Mouse (Mus musculus) stomach, embryonic 16.5 days (tissue): Measurements from ENCODE around the gene Rtn4. TPM values are rescaled to one million over a fixed set of nuclear protein-coding genes. Genes with fewer than 3 reads are reported as not detected.
A peak's percentile ranks its signal among the peaks of the same experiment; 100 is the strongest.

Experiments
- ATAC-seq: fragments of 200-750 bp; cut with Nextera tagmentation; 2 replicates; pipeline ENCODE4 v1.8.0; 2017; ENCODE audit warnings: moderate number of reproducible peaks, moderate TSS enrichment; ENCODE audit not compliant: insufficient read depth, low FRiP score
- H3K27ac ChIP-seq: fragments of 300-500 bp; sonication (generic); 2 replicates; pipeline ENCODE4 v1.5.1; 2014; ENCODE audit warnings: low read length
- H3K27me3 ChIP-seq: fragments of 300-500 bp; sonication (generic); 2 replicates; pipeline ENCODE4 v1.6.1; 2014; ENCODE audit warnings: low read length, control low read depth, mixed read lengths; ENCODE audit not compliant: control insufficient read depth, insufficient read depth
- H3K36me3 ChIP-seq: fragments of 300-500 bp; sonication (generic); 2 replicates; pipeline ENCODE4 v1.6.1; 2014; ENCODE audit warnings: low read length; ENCODE audit not compliant: control insufficient read depth, insufficient read depth
- H3K4me1 ChIP-seq: fragments of 300-500 bp; sonication (generic); 2 replicates; pipeline ENCODE4 v1.6.1; 2014; ENCODE audit warnings: low read length, control low read depth, mixed read lengths; ENCODE audit not compliant: control insufficient read depth, insufficient read depth
- H3K4me2 ChIP-seq: fragments of 300-500 bp; sonication (generic); 2 replicates; pipeline ENCODE4 v1.6.1; 2014; ENCODE audit warnings: low read depth, low read length, mixed read lengths
- H3K4me3 ChIP-seq: fragments of 300-500 bp; sonication (generic); replicated peaks from 2 replicates; pipeline ENCODE4 v1.5.1; 2014; ENCODE audit warnings: mild to moderate bottlenecking, low read length
- H3K9ac ChIP-seq: fragments of 300-500 bp; sonication (generic); 2 replicates; pipeline ENCODE4 v1.6.1; 2014; ENCODE audit warnings: low read length
- H3K9me3 ChIP-seq: fragments of 300-500 bp; sonication (generic); replicated peaks from 2 replicates; pipeline ENCODE4 v1.6.1; 2016; ENCODE audit warnings: low read length, control low read depth; ENCODE audit not compliant: control insufficient read depth
- WGBS: fragments of 180-500 bp; shearing (Covaris S2); extraction: QIAGEN DNeasy Blood & Tissue Kit; methylation state at CpG from one replicate; pipeline ENCODE4 v1.1.7; 2014; 5-methylcytosine and 5-hydroxymethylcytosine counted together
- polyA plus RNA-seq: library from polyadenylated mRNA; unstranded; fragments of >200 nt; fragmentation: Nextera tagmentation; extraction: Ambion mirVana; gene quantifications from 2 replicates; pipeline ENCODE4 v1.2.1, GENCODE M21; 2015

Rtn4 gene
- polyA plus RNA-seq, 1 experiment from 2014 or later = 51.7 TPM

- no peak overlapping the region for H3K9ac ChIP-seq
- no peaks in the 10 kb centered on the region for H3K27me3 ChIP-seq
- H3K27ac ChIP-seq = no peak overlapping the region
- H3K9me3 ChIP-seq = no peaks in the 10 kb centered on the region
- no peaks in the 10 kb centered on the region for H3K36me3 ChIP-seq
- WGBS = 89% methylated on average over 4 of the region's 4 CpGs
- no peak overlapping the region for H3K4me3 ChIP-seq
- H3K4me2 ChIP-seq = no peak overlapping the region
- ATAC-seq = no peak
- H3K4me1 ChIP-seq = no peaks in the 10 kb centered on the region
These were observed 16.0 kb upstream of the Rtn4 start for GRCm38 (mm10) chr11:29676718-29677117.

- H3K4me2 ChIP-seq = no peak overlapping the region
- no peak overlapping the region for H3K27ac ChIP-seq
- no peak overlapping the region for H3K4me3 ChIP-seq
- 77% methylated on average over 3 of the region's 3 CpGs for WGBS
- no peaks in the 10 kb centered on the region for H3K36me3 ChIP-seq
- H3K9me3 ChIP-seq = no peaks in the 10 kb centered on the region
- ATAC-seq = no peak
- H3K9ac ChIP-seq = no peak overlapping the region
- H3K4me1 ChIP-seq = no peaks in the 10 kb centered on the region
- no peaks in the 10 kb centered on the region for H3K27me3 ChIP-seq
These were observed 12.8 kb upstream of the Rtn4 start for GRCm38 (mm10) chr11:29679942-29680341.

- Histone ChIP-seq H3K27ac (no peak overlapping the region), H3K4me1 (no peaks in the 10 kb centered on the region), H3K4me3 (no peak overlapping the region), H3K9ac (no peak overlapping the region), H3K9me3 (no peaks in the 10 kb centered on the region), H3K36me3 (no peaks in the 10 kb centered on the region), H3K27me3 (no peaks in the 10 kb centered on the region), H3K4me2 (no peak overlapping the region)
- WGBS = 73% methylated on average over 3 of the region's 3 CpGs
- no peak for ATAC-seq
These were observed 12.0 kb upstream of the Rtn4 start for GRCm38 (mm10) chr11:29680771-29681170.

GRCm38 (mm10) chr11:29684272-29684671 is 8.5 kb upstream of the Rtn4 start:
- Histone ChIP-seq H3K27me3 (no peaks in the 10 kb centered on the region), H3K4me3 (no peak overlapping the region), H3K9ac (no peak overlapping the region), H3K36me3 (no peaks in the 10 kb centered on the region), H3K9me3 (no peaks in the 10 kb centered on the region), H3K27ac (no peak overlapping the region), H3K4me1 (no peaks in the 10 kb centered on the region), H3K4me2 (no peak overlapping the region)
- no peak for ATAC-seq
- 82% methylated on average over 2 of the region's 2 CpGs for WGBS

- WGBS = 80% methylated on average over 2 of the region's 2 CpGs
- H3K9me3 ChIP-seq = no peaks in the 10 kb centered on the region
- H3K4me1 ChIP-seq = no peaks in the 10 kb centered on the region
These were observed 6.6 kb upstream of the Rtn4 start for GRCm38 (mm10) chr11:29686176-29686575.

GRCm38 (mm10) chr11:29691556-29691955 is 1.2 kb upstream of the Rtn4 start:
- H3K4me3 ChIP-seq = no peak overlapping the region
- 0 out of 2 replicates have a peak, but pooled peaks cover 2% of the 10 kb centered on the region for H3K4me1 ChIP-seq
- WGBS = 77% methylated on average over 1 of the region's 1 CpGs
- H3K27me3 ChIP-seq = no peaks in the 10 kb centered on the region
- H3K4me2 ChIP-seq = peak overlapping the region; percentile 47
- no peak overlapping the region for H3K9ac ChIP-seq
- H3K36me3 ChIP-seq = no peaks in the 10 kb centered on the region
- H3K9me3 ChIP-seq = no peaks in the 10 kb centered on the region
- ATAC-seq = no peak
- H3K27ac ChIP-seq = peak overlapping the region; percentile 77; the same call in 1 of the 2 replicates

More at GRCm38 (mm10) chr11:29686176-29686575, 6.6 kb upstream of the Rtn4 start:
- no peak overlapping the region for H3K27ac ChIP-seq
- no peak overlapping the region for H3K9ac ChIP-seq
- no peak overlapping the region for H3K4me3 ChIP-seq
- H3K36me3 ChIP-seq = no peaks in the 10 kb centered on the region
- H3K27me3 ChIP-seq = no peaks in the 10 kb centered on the region
- H3K4me2 ChIP-seq = no peak overlapping the region
- no peak for ATAC-seq

GRCm38 (mm10) chr11:29692111-29692682 is 550 bp upstream of the Rtn4 start:
- peak overlapping the region; percentile 77 for H3K27ac ChIP-seq
- no peaks in the 10 kb centered on the region for H3K36me3 ChIP-seq
- H3K4me3 ChIP-seq = peak overlapping the region; percentile 19
- 0 out of 2 replicates have a peak, but pooled peaks cover 7% of the 10 kb centered on the region for H3K4me1 ChIP-seq
- no peak overlapping the region for H3K9ac ChIP-seq
- peak overlapping the region; percentile 47 for H3K4me2 ChIP-seq
- H3K9me3 ChIP-seq = no peaks in the 10 kb centered on the region
- 12% methylated on average over 12 of the region's 12 CpGs for WGBS
- ATAC-seq = no peak
- no peaks in the 10 kb centered on the region for H3K27me3 ChIP-seq

GRCm38 (mm10) chr11:29693576-29694410 is 1.0 kb downstream of the Rtn4 start:
- WGBS = under 1% methylated on average over 52 of the region's 53 CpGs
- peak overlapping the region; percentile 97 for H3K9ac ChIP-seq

GRCm38 (mm10) chr11:29694754-29695153 is 2.0 kb downstream of the Rtn4 start:
- no peak overlapping the region for H3K4me3 ChIP-seq

More at GRCm38 (mm10) chr11:29693576-29694410, 1.0 kb downstream of the Rtn4 start:
- Histone ChIP-seq H3K27ac (peak overlapping the region; percentile 99), H3K4me3 (peak overlapping the region; percentile 97), H3K9me3 (no peaks in the 10 kb centered on the region), H3K4me2 (peak overlapping the region; percentile 73), H3K27me3 (no peaks in the 10 kb centered on the region), H3K36me3 (no peaks in the 10 kb centered on the region), H3K4me1 (0 out of 2 replicates have a peak, but pooled peaks cover 9% of the 10 kb centered on the region)
- ATAC-seq = peak; percentile 78

More at GRCm38 (mm10) chr11:29694754-29695153, 2.0 kb downstream of the Rtn4 start:
- ATAC-seq = no peak
- no peaks in the 10 kb centered on the region for H3K27me3 ChIP-seq
- no peaks in the 10 kb centered on the region for H3K9me3 ChIP-seq
- 0 out of 2 replicates have a peak, but pooled peaks cover 9% of the 10 kb centered on the region for H3K4me1 ChIP-seq
- H3K9ac ChIP-seq = no peak overlapping the region
- H3K36me3 ChIP-seq = no peaks in the 10 kb centered on the region
- no peak overlapping the region for H3K4me2 ChIP-seq
- H3K27ac ChIP-seq = no peak overlapping the region
